Mouse (Mus musculus): ENCODE results near the gene Serinc3.

GRCm38 (mm10) chr2:163636057-163636456 lies 8.9 kb downstream of the Serinc3 start:
- TF ChIP-seq CTCF (IDR thresholded peaks at IDR 0.05; ENCODE audit: low read depth, low read length) (no peak), POLR2A (IDR thresholded peaks at IDR 0.05; ENCODE audit: borderline replicate concordance, low read depth, low read length) (no peak)
